Mouse (Mus musculus) adrenal gland (tissue): ENCODE measurements around the gene Ltc4s.

Experiments
- intact Hi-C: fragments of 180-260 bp; cut with DNase I; formaldehyde crosslinking; loops from one replicate; pipeline ENCODE4 v1.15.1; 2025
- long read RNA-seq, 2 experiments: library from polyadenylated mRNA; unstranded; transcript quantifications; one replicate each; pipeline ENCODE4 v2.0.0; 2020; ENCODE audit warnings: borderline replicate concordance in 1 of 2; ENCODE audit not compliant: insufficient replicate concordance in 1 of 2

Ltc4s gene
- long read RNA-seq, experiment 1, partial matches to known transcripts = 0 of 1 reads
- long read RNA-seq, experiment 1, other reads (novel, unspliced or antisense) = 0 of 1 reads
- long read RNA-seq, experiment 2 = 0 reads

DNA sequence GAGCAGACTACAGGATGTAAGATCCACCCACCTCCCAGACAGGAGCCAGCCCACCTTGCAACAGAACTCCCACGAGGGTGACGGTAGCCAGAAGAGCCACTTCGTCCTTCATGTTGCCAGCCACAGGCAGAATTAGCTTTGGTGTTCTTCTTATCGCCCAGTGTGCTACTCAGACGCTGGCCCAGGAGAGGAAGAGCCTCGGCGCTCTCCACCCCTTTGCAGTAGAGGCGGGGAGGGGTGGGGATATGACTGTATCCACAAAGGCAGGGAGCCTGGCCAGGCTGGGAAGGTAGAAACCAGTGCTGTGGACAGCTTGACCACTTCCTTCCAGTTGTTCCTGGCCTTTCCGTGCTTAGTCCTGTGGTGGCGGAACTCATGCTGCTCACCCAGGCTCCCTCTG, at the start of gene Ltc4s:
Gene Ltc4s, minus strand, starts transcription at position 293 of the 400 bp plus-strand sequence.
- intact Hi-C loops = no loop called here

DNA sequence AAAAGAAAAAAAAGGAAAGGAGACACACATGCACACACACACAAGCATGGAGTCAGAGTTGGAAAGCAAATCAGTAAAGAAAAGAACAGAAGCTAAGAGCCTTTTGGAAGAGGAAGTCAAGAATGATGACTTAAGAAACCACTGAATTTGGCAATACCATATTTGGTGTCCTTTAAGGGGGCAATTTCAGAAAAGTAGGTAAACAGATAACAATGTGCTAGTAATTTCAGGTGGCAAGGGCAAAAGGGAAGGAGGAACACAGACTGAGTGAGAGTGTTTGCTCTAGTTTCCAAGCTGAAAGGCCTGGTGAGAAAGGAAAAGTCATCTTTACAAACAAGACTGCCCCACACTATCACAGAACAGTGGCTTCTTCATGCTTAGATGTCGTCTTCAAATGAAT, 48.0 kb upstream of the Ltc4s start:
- intact Hi-C loops = no loop called here

DNA sequence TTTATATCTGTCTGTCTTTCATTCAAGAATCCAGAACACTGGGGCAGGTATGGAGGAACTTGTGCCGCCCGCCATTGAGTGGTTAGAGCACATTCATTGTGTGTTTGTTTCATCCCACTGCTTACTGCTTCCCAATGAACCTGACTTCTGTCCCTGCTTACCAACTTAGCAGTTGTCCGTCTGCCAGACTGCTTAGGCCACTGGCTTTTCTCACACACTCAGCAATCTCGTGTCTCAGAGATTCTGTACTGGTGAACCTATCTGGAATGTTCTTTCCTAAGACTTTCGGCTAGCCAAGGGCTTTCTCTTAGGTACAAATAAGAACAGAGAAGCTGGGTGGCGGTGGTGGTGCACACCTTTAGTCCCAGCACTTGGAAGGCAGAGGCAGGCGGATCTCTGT, 47.3 kb upstream of the Ltc4s start:
- intact Hi-C loops = no loop called here

DNA sequence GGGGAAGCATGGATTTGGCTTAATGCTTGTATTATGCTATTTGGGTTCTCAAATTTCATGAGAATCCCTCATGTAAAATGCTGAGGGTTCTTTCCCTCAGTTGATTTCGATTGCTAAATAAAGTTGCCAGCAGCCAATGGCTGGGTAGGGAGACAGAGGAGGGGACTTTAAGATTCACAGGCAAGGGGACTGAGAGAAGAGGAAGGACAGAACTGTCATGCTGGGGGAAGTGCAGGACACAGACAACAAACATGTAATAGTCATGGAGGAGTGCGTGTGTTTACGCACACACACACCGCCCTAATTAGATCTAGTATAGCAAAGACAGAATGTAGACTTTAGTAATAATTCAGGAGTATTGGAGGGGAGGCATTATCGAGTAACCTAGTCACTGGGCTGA, 46.8 kb upstream of the Ltc4s start:
- intact Hi-C loops = no loop called here

DNA sequence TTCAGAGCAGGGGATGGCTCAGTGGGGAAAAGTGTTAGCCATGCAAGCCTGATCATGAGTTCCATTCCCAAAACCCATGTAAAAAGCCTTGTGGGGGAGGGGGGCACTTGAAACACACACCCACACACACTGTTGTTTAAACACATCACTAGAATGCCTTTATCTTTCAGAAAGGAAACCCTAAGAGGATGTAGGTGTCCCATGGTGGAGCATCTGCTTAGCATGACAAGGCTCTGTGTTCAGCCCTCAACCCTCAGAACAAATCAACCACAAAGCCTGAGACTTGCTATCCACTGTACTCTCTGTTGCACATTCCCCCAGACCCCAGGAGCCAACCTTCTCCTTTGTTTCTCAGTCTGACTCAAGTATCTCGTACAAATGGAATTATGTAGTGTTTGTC, 41.6 kb upstream of the Ltc4s start:
- intact Hi-C loops = no loop called here

DNA sequence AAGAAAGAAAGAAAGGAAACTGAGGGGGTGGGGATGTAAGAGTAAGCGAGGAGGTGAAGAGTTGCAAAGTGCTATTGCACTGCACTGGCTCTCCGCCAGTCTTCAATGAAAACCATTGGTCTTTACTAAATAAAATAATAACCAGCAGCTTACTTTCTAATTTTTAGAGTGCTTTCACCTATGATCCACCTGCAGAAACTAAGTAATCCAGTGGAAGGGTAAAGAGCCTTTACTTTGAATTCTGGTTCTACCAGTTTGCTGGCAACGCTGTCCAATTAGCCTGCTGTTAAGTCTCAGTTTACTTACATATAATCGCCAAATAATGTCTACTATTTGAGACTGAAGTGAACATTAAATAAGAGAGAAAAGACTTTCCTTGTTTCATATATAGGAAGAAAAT, 40.6 kb upstream of the Ltc4s start:
- intact Hi-C loops = no loop called here

DNA sequence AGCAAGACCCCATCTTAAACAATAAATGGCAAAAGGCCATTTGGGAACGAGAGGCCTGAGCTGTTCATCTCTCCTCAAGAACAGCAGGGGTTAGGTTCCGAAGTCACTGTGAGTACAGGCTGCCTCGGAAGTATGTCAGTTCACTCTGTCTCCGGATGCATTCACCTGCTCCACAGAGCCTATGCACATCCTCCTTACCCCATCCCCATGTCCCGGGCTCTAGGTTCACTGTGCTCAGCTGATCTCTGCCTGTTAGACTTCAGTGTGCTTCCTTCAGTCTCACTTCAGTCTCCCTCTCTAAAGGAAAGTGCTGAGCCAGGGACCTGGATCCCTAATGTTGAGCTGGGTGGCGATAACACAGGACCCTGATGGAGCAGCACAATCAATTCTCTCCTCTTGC, 39.3 kb upstream of the Ltc4s start:
- intact Hi-C loops = no loop called here

DNA sequence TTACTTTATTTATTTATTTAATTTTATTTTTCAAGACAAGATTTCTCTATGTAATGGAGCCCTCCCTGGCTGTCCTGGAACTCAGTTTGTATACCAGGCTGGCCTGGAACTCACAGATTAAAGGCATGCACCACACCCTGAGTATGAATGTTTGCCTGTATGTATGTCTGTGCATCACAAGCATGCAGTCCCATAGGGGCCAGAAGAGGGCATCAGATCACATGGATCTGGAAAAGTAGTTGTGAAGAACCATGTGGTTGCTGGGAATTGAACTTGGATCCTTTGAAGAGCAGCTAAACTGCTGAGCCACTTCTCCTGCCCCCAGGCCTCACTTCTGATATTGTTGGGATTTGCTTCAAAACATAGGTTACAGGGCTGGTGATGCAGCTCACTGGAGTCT, 38.6 kb upstream of the Ltc4s start:
- intact Hi-C loops = no loop called here

DNA sequence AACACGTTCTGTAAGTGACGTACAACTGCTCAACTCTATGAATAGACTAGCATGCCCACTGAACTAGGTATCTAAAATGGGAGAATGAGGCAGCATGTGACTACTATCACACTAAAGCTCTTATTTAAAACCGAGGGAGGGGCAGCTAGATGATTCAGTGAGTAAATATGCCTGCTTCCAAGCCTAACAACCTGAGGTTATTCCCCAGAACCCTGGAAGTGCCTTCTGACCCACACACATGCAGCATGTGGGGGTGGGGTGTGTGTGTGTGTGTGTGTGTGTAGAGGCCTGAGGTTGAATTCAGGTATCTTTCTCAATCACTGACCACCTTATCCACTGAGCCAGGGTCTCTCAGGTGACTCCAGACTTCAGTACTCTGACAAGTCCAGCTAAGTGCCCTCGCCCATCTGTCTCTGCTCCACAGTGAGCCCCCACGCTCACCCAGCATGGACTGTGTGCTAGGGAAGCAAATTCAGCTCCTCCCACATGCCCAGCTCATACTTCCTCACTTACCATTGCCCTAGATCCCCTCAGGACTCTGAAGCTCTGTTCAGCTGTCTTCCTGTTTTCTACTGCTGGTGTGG, 37.2 kb upstream of the Ltc4s start:
- intact Hi-C loops = no loop called here

DNA sequence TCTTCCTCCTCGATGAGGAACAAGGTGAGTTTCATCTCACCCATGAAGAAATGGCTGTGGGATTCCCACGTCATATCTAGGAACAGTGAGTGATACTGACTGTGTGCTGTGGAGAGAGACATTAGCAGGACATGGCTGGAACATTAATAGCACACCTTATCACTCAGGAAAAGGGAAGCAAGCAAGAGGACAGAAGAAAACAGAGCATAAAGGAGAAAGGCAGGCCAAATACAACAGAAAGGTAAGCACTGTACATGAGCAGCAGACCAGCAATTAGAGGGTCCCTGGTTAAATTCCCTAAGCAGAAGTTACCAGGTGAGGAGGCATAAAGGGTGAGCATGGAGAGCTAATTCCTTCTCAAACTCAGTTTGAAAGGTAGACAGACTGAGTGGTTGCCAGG, 36.7 kb upstream of the Ltc4s start:
- intact Hi-C loops = no loop called here

DNA sequence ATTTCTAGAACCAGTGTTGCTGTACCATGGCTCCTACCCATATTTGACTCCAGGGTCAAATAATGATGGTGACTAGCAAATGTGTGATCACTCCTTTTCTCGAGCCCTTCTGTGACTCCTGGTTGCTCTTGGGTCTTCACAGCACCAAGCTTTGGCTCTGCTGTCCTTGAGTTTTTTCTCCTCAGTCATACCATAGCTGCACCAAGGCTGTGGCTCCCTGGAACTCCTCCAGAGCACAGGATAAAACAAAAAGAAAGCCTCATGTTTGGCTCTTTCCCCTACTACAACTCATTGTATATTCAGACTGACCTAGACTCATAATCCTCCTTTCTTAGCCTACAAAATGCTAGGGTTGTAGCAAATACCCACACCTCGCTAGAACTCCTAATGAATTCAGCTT, 34.4 kb upstream of the Ltc4s start:
- intact Hi-C loops = no loop called here

DNA sequence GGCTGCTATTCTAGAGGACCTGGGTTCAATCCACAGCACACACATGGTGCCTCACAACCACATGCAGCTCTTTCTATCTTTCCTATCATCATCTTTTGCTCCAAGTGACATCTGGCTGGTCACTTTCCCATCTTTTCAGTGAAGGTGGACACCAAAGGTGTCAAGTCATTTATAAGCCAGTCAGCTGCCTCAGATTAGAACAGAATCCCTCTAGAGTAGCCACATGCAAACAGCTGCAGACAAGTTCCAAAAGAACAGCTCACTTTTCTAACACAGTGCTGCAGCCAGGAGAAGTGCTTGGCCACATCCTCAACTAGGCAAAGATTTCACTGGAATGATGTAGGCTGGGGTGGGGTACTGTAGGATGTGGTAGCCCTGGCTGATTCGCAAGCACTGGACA, 31.5 kb upstream of the Ltc4s start:
- intact Hi-C loops = loop anchor here (5.0 kb wide), 1 partner anchor 92 kb away; no protein-coding TSS in a partner anchor

DNA sequence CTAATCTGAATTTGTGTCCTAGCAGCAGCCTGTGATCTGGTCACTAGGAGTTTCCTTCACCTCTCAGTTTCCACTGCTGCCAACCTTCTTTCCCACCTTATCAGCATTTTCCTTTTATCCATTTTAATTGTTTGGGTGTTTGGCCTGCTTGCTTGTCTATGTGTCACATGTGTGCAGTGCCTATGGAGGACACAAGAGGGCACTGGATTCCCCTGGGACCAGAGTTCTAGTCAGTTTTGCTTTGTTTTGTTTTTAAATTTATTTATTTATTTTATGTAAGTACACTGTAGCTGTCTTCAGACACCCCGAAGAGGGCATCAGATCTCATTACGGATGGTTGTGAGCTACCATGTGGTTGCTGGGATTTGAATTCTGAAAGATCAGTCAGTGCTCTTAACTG, 30.7 kb upstream of the Ltc4s start:
- intact Hi-C loops = loop anchor here (5.0 kb wide), 1 partner anchor 93 kb away; no protein-coding TSS in a partner anchor

DNA sequence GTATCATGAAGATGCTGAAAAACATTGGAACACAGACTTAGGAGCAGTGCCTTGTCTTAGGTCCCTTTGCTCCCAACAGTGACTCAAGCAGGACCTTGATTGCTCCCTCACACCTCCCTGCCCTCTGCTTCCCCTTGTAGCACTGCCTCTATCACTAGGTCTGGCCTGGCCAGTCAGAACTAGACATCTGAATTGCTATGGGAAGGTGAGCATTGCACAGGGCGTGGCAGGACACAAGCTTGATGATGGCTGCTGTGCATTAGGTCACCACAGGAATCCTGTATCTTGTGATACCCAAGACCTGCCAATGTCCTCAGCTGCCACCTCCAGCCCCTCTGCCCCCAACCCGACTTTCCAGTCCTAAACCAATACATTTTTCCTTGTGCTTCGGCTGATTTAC, 28.6 kb upstream of the Ltc4s start:
- intact Hi-C loops = loop anchor here (5.0 kb wide), 1 partner anchor 95 kb away; no protein-coding TSS in a partner anchor

DNA sequence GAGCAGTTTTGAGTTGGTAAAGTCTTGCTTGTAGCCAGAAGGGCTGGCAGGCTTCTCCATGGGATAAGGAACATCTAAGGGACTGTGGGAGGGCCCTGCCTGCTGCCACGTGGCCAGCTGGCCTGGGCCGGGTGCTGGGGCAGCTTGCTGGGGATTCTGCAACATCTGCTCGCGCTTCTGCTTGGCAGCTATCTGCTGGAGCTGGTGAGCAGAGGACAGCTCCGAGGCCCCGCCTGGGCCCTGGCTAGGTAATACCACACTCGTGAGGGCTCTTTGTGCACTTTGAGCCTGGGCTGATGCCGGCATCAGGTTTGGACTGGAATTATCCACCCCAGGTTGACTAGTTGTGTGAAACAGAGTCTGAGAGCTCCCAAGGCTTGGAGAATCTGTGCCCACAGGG, 27.5 kb upstream of the Ltc4s start:
- intact Hi-C loops = loop anchor here (5.0 kb wide), 1 partner anchor 96 kb away; no protein-coding TSS in a partner anchor

DNA sequence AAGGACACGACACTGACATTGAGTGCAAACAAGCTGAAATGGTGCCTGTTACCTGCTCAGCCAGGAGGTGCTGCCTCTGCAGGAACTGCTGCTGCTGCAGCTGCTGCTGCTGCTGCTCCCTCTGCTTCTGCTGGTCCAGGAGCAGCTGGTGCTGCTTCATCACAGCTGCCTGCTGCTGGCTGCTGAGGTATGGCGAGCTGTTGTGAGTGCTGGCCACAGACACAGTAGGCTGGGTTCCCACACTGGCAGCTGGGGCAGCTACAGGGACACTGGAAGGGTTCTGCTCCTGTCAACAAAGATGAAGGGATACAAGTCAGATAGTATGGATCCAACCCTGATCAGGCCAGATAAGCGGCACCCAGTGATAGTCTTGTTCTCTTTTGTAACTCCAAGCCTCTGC, 24.8 kb upstream of the Ltc4s start:
- intact Hi-C loops = no loop called here

DNA sequence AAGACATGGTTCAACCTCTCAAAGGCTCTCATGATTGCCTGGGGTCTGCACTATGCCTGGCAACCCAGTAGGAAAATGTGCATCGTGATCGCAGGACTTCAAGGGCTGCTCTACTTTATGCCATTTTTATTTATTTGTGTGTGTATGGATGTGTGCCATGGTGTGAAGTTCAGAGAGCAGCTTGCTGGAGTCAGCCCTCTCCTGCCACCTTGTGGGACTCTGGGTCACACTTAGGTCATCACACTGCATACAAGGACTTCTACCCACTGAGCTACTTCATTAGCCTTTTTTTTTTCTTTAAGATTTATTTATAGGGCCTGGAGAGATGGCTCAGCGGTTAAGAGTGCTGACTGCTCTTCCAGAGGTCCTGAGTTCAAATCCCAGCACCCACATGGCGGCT, 23.6 kb upstream of the Ltc4s start:
- intact Hi-C loops = no loop called here

DNA sequence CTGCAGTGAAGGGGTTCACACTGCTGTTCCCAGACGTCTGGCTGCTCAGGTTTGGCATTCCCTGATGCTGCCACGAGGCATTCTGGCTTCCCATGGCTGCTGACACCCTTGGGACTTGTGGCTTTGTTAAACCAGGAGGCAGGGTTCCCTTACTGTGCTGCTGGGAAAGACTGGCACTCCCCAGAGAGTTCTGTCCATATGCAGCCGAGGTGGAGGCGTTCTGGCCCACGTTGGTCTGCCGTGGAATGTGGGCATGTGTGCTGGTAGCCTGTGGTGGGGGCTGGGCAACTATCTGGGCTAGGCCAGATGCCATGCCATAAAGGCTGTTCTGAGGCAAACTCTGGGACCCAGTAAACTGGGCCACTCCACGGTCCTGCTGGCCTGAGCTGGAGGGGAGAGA, 19.9 kb upstream of the Ltc4s start:
- intact Hi-C loops = no loop called here

DNA sequence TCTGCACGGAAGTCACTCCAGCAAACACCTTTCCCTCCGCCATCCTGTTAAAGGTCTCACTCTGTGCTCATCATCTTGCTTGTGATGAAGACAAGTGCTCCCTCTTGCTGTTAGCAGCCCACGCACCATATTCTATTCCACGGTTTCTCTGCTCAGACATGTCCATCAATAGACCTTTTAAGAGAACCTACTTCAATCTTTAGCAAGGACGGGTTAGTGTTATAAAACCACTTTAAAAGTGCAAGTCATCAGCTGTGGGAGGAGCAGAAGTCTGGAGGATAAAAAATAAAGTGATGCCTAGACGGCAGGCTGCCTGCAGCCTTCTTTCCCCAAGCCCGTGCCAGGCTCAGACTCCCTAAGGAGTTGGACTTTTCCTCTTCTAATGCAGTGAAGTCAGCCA, 18.2 kb upstream of the Ltc4s start:
- intact Hi-C loops = no loop called here

DNA sequence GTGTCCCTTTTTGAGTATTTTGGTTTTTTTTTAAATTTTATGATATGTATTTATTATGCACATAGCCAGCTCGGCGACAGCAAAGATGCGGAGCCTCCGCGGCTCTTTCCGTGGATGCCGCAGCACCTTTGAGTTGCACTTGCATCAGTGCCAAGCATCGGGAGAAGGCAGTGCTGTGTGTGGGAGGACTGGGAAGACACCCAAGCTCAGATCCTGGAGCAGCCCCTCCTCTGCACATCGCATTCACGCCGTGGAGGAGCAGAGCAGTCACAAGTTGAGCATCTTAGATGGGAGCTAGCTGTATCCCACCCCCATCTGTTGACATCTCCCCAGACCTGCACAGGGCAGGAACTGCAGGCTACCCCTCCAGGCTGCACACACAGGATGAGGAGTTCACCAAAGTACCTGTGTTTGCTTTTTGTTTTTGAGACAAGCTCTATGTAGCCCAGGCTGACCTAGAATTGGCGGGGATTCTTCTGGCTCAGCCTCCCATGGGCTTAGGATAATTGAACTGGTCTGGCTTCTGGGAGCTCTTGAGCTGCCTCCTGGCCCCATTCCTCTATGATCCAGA, 15.7 kb upstream of the Ltc4s start:
- intact Hi-C loops = no loop called here

DNA sequence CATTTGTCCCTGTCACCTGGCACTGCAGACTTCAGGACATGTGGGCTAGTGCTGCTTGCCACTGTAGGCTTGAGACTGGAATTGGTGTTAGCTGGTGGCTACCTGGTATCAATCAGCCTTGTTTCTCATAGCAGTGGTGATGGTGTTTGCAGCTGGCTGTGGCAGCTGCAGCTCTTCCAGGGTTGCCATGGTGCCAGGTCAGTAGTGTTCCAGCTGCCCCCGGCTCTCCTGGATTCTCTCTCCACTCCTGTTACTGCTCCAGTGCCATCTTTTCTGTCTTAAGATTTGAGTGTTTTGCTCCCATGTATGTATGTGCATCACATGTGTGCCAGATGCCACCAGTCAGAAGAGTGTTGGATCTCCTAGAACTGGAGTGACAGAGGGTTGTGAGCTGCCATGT, 15.0 kb upstream of the Ltc4s start:
- intact Hi-C loops = no loop called here

DNA sequence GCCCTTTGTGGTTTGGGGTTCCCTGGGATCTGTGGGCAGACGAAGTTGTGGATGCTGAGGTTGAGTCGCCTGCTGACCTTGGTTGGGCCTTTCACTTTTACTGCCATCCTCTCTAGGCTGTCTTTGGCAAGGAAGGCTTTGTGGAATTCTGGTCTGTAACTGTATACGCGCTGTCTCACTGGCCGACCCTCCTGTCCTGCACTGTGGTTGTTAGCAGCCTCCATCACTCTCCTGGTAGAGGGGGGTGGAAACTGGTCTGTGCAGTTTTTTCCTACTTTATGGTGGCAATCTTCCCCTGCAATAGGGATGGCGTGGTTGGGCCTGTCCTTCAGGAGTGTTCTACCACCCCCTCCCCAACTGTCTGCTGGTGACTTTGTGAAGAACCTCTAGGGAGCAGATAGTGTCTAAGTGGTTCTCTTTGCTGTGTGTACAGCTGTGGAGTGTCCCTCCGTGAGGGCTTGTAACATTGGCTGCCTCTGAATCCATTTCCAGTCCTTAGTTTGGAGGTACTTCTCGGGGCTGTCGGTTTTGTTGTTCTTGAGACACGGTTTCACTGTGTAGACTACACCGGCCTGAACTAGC, 14.4 kb upstream of the Ltc4s start:
- intact Hi-C loops = no loop called here

DNA sequence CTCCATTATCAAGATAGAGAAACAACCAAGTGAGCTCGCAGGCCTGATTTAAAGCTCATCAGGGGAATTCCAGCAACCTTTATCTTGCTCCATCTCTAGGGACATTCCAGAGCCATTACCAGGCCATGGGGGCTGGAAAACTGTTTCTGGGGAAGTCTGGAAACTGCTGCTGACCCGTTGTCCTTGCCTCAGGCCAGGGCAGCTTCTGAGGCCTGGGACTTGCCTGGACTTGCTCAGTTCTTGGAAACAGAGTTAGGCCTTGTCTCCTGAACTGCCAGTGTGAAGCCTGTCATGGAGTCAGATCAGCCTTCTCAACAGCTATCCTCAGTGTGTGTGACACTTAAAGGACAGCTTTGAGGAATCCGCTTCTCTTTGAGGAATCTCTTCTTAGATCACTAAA, 13.8 kb upstream of the Ltc4s start:
- intact Hi-C loops = no loop called here
